Mouse (Mus musculus) heart, embryonic 11.5 days (tissue): ENCODE data around the gene Auts2. TPM values are rescaled to one million over a fixed set of nuclear protein-coding genes. Genes with fewer than 3 reads are reported as not detected.

Source experiments
- ATAC-seq: fragments of 200-750 bp; cut with Nextera tagmentation; replicated peaks from 2 replicates; pipeline ENCODE4 v1.8.0; 2017; ENCODE audit warnings: moderate library complexity; ENCODE audit not compliant: insufficient number of reproducible peaks, low FRiP score, low TSS enrichment
- H3K27ac ChIP-seq: fragments of 300-500 bp; sonication (generic); 2 replicates; pipeline ENCODE4 v1.5.1; 2014; ENCODE audit warnings: mild to moderate bottlenecking, low read depth, low read length
- H3K27me3 ChIP-seq: fragments of 300-500 bp; sonication (generic); 2 replicates; pipeline ENCODE4 v1.6.1; 2014; ENCODE audit warnings: mild to moderate bottlenecking, low read length, mixed read lengths; ENCODE audit not compliant: control insufficient read depth, insufficient read depth
- H3K36me3 ChIP-seq: fragments of 300-500 bp; sonication (generic); 2 replicates; pipeline ENCODE4 v1.6.1; 2014; ENCODE audit warnings: mild to moderate bottlenecking, low read length, moderate library complexity, mixed read lengths; ENCODE audit not compliant: control insufficient read depth, insufficient read depth
- H3K4me1 ChIP-seq: fragments of 300-500 bp; sonication (generic); 2 replicates; pipeline ENCODE4 v1.6.1; 2014; ENCODE audit warnings: low read length; ENCODE audit not compliant: control insufficient read depth, insufficient read depth
- H3K4me2 ChIP-seq: fragments of 300-500 bp; sonication (generic); 2 replicates; pipeline ENCODE4 v1.6.1; 2014; ENCODE audit warnings: mild to moderate bottlenecking, moderate library complexity
- H3K4me3 ChIP-seq: fragments of 300-500 bp; sonication (generic); 2 replicates; pipeline ENCODE4 v1.5.1; 2014; ENCODE audit warnings: low read depth, low read length
- H3K9ac ChIP-seq: fragments of 300-500 bp; sonication (generic); 2 replicates; pipeline ENCODE4 v1.6.1; 2014; ENCODE audit warnings: mild to moderate bottlenecking, low read depth, low read length, moderate library complexity
- H3K9me3 ChIP-seq: fragments of 300-500 bp; sonication (generic); replicated peaks from 2 replicates; pipeline ENCODE4 v1.6.1; 2016; ENCODE audit warnings: low read length; ENCODE audit not compliant: control insufficient read depth
- WGBS: fragments of 180-500 bp; shearing (Covaris S2); extraction: QIAGEN DNeasy Blood & Tissue Kit; methylation state at CpG from one replicate; pipeline ENCODE4 v1.1.7; 2014; ENCODE audit not compliant: insufficient replicate concordance; 5-methylcytosine and 5-hydroxymethylcytosine counted together
- polyA plus RNA-seq: library from polyadenylated mRNA; unstranded; fragments of >200 nt; fragmentation: Nextera tagmentation; extraction: Ambion mirVana; gene quantifications from 2 replicates; pipeline ENCODE4 v1.2.1, GENCODE M21; 2014

Auts2 gene
- polyA plus RNA-seq, 1 experiment from 2014 or later = 19.8 TPM

DNA sequence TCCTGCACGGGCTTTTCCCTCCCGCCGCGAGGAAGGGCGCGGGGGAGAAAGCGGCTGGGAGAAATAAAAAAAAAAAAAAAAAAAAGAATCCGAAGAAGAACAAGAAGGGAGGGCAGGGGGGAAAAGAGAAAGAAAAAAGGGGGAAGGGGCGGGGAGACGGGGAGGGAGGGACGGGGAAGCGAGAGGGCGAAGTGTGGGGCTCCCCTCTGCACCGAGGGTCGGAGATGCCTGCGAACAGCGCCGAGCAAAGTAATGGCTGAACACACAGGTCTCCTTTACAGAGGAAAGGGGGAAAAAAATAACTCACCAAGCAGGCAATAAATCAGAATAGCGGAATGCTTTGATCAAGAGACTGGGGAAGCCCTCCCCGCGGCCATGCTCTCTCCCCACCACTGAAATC lies 1.2 kb downstream of the Auts2 start:
- peak overlapping the region; percentile 84 for H3K4me2 ChIP-seq
- H3K36me3 ChIP-seq = no peaks in the 10 kb centered on the region
- H3K27me3 ChIP-seq = peaks cover 4% of the 10 kb centered on the region; the same call in 1 of the 2 replicates
- no peaks in the 10 kb centered on the region for H3K9me3 ChIP-seq
- no peak for ATAC-seq
- H3K27ac ChIP-seq = 0 out of 2 replicates have a peak overlapping the region, but pooled peaks have one; percentile 87
- H3K4me3 ChIP-seq = peak overlapping the region; percentile 62
- H3K4me1 ChIP-seq = no peaks in the 10 kb centered on the region; the same call in 1 of the 2 replicates
- 1% methylated on average over 18 of the region's 21 CpGs for WGBS
- peak overlapping the region; percentile 79 for H3K9ac ChIP-seq

DNA sequence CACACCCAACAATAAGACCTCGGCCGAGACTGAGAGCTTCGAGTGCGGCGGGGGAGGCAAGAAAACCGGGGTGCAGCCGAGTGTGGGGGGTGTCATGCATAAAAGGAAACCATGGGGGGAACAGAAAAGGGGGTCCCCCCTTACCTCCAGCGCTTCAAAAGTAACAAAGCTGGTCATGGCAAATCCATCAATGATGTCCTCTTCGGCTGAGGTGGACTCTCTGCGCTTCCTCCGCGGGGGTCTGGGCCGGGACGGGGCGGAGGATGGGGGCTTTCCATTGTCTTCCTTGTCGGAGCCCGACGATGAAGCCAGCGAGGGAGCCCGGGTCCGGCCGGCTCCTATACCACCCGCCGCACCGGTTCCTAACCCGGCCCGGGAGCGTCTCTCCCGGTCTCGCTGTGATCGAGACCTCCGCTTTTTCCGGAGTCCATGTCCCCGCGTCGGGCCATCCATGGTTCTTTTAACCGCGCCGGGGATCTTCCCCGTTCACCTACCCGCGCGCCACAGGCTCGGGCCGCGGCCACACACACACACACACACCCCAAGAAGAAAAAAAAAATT lies 1.7 kb downstream of the Auts2 start:
- ATAC-seq = no peak
- no peaks in the 10 kb centered on the region for H3K9me3 ChIP-seq
- H3K4me1 ChIP-seq = no peaks in the 10 kb centered on the region; the same call in 1 of the 2 replicates
- H3K4me3 ChIP-seq = peak overlapping the region; percentile 62
- H3K27ac ChIP-seq = 0 out of 2 replicates have a peak overlapping the region, but pooled peaks have one; percentile 87
- peak overlapping the region; percentile 84 for H3K4me2 ChIP-seq
- no peaks in the 10 kb centered on the region for H3K27me3 ChIP-seq
- H3K36me3 ChIP-seq = no peaks in the 10 kb centered on the region
- under 1% methylated on average over 46 of the region's 46 CpGs for WGBS
- H3K9ac ChIP-seq = peak overlapping the region; percentile 79

DNA sequence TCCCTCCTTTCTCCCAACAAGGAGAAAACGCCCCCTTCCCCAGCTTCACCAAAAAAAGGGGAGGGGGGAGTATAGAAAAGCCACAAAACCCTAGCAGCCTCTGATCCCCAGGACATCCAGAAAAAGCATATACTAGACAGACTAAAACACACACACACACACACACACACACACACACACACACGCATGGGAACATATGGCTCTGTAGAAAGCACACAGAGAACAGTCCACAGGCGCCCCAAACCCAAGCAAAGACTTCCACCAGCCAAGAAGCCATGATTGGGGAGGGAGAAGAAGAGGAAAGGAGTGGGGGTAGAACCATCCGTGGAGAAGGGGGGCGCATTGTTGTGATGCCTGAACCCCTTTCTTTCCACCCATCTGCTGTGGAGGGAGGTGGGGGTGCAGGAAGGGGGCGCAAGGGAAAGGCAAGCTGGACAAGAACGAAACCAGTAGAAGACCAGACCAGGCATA lies 2.3 kb downstream of the Auts2 start:
- peak overlapping the region; percentile 79 for H3K9ac ChIP-seq
- ATAC-seq = no peak
- H3K4me3 ChIP-seq = peak overlapping the region; percentile 62
- no peaks in the 10 kb centered on the region; the same call in 1 of the 2 replicates for H3K4me1 ChIP-seq
- WGBS = 9% methylated on average over 7 of the region's 7 CpGs
- H3K36me3 ChIP-seq = no peaks in the 10 kb centered on the region
- no peaks in the 10 kb centered on the region for H3K9me3 ChIP-seq
- H3K4me2 ChIP-seq = peak overlapping the region; percentile 84
- no peaks in the 10 kb centered on the region for H3K27me3 ChIP-seq
- H3K27ac ChIP-seq = no peak overlapping the region

DNA sequence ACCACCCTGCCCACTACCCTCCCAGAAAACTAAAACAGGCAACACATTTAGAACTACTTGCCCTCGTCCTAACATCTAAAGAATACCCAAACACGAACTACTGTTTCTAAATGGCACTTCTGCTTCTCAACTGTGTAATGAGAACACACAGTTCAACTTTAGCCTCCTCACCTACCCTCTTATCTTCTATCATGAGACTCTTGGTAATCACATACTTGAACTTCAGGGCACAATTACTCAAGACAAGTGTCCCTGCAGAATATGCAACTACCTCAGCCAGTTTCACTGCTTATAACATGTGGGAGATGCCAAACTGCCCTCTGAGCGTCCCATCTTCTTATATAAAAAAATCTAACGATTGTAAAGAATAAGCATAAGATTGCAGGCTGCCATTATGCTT lies 5.7 kb downstream of the Auts2 start:
- H3K27ac ChIP-seq = no peak overlapping the region
- H3K4me3 ChIP-seq = no peak overlapping the region
- no peak for ATAC-seq

DNA sequence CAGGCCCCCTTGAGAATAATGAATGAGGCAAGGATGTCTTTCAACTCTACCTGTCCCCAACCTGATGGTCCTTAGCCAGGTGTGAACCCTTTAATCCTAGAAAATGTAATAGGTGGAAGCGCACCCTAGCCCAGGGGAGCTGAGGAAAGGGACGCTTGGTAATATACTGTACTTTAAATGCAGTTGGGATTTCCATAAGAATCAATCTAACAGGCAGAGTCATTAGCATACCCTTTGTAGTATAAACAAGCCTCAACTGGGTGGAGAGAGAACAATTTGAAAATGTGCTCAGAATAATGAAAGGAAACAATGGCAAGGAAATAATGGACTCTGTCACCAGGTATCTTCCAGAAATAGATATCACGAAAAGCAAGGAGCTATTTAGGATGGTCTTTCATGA lies 16.7 kb downstream of the Auts2 start:
- Histone ChIP-seq H3K4me1 (peaks cover 16% of the 10 kb centered on the region), H3K4me3 (no peak overlapping the region), H3K36me3 (no peaks in the 10 kb centered on the region), H3K4me2 (no peak overlapping the region), H3K9ac (no peak overlapping the region), H3K27me3 (no peaks in the 10 kb centered on the region), H3K27ac (no peak overlapping the region), H3K9me3 (no peaks in the 10 kb centered on the region)
- WGBS = 68% methylated on average over 3 of the region's 3 CpGs
- no peak for ATAC-seq

More for the DNA sequence above, 5.7 kb downstream of the Auts2 start:
- Histone ChIP-seq H3K4me1 (no peaks in the 10 kb centered on the region; the same call in 1 of the 2 replicates), H3K36me3 (no peaks in the 10 kb centered on the region), H3K9me3 (no peaks in the 10 kb centered on the region), H3K4me2 (no peak overlapping the region), H3K9ac (no peak overlapping the region), H3K27me3 (no peaks in the 10 kb centered on the region)
- WGBS = 83% methylated on average over 4 of the region's 4 CpGs

DNA sequence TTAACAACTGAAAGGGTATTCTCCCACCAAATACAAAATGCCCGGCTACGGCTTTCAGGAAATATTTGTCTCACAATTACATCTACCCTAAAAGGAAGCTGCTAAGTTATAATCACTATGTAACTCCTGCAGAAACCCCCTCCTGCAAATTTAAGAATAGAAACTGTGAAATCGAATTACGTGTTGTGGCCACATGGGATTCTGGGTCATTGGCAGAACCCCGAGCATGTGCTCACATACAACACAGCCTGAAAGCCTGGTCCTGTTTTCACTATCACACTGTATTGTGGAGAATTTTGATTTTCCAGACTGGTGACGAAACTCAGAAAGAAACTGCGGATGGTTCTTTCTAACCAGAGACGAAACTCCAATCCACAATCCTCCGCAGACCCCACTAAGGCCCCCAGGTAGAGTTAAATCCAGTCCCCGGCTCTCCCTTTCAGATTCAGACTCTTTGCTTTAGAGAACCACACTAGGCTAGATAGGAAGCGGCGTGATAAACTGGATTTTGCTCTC lies 21.7 kb downstream of the Auts2 start:
- H3K4me2 ChIP-seq = no peak overlapping the region
- no peak for ATAC-seq
- H3K4me3 ChIP-seq = no peak overlapping the region
- no peaks in the 10 kb centered on the region for H3K27me3 ChIP-seq
- H3K27ac ChIP-seq = no peak overlapping the region
- no peaks in the 10 kb centered on the region for H3K9me3 ChIP-seq
- no peaks in the 10 kb centered on the region for H3K36me3 ChIP-seq
- H3K9ac ChIP-seq = no peak overlapping the region
- whole genome bisulfite sequencing = 56% methylated on average over 12 of the region's 12 CpGs
- H3K4me1 ChIP-seq = peaks cover 30% of the 10 kb centered on the region

DNA sequence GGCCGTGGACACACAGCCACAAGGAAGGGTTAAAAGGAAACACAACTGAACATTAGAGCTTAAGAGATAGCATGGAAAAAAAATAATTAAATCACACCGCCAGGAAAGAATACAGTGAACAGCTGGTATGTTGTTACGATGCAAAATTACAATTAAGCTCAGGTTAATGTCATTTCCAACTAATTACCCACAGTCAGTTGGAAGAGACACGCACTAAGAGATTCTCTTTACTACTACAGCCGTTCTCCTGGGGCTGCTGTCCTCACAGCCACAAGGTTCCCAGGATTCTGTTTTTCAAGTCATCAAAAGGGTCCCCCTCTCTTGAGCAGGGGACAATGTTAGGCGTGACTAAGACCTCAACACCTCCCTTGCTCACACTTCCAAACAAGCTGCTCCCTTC lies 25.3 kb downstream of the Auts2 start:
- H3K9ac ChIP-seq = no peak overlapping the region
- 62% methylated on average over 6 of the region's 6 CpGs for WGBS
- H3K4me2 ChIP-seq = no peak overlapping the region
- no peaks in the 10 kb centered on the region for H3K27me3 ChIP-seq
- no peak overlapping the region for H3K4me3 ChIP-seq
- peaks cover 39% of the 10 kb centered on the region for H3K4me1 ChIP-seq
- ATAC-seq = no peak
- no peaks in the 10 kb centered on the region for H3K36me3 ChIP-seq
- no peaks in the 10 kb centered on the region for H3K9me3 ChIP-seq
- H3K27ac ChIP-seq = no peak overlapping the region

DNA sequence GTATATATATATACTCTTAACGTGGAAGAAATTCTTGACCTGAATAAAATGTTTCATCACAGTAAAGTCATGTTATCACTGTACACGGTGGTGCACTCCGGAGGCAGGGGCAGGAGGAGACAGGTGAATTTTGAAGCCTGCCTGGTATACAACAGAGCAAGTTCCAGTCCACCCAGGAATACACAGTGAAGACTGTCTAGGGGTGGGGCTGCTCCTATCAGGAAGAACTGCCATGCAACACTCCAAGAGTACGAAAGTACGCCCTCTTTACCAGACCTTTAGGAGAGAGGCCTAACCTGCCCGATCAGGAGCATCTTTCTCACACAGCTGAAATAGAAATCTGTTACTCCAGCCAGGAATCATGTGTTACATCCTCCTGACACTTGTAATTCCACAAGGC lies 28.6 kb downstream of the Auts2 start:
- 48% methylated on average over 6 of the region's 6 CpGs for WGBS
- H3K4me1 ChIP-seq = peaks cover 18% of the 10 kb centered on the region
- no peak overlapping the region for H3K4me2 ChIP-seq
- no peak overlapping the region for H3K9ac ChIP-seq
- ATAC-seq = no peak
- H3K9me3 ChIP-seq = no peaks in the 10 kb centered on the region
- no peaks in the 10 kb centered on the region for H3K27me3 ChIP-seq
- H3K4me3 ChIP-seq = no peak overlapping the region
- no peaks in the 10 kb centered on the region for H3K36me3 ChIP-seq
- H3K27ac ChIP-seq = no peak overlapping the region

DNA sequence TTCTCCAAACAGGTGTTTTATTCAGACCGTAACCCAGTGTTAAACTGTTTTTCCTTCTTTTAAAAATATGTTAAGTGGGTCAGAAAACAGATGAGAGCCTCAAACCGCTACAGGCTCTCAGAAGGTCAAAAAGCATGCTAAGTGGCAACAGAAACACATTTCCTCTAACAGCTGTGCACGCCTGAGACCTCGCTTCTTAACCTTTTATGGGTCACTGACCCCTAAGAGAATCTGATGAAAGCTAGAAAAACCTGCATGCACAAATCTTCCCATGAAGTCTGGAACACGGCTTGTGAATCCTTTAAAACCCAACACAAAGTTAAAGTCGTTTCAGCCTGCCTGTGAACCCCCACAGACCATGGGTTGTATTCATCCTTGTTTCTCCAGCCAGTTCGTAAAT lies 29.9 kb downstream of the Auts2 start:
- Histone ChIP-seq H3K27me3 (no peaks in the 10 kb centered on the region), H3K4me1 (peaks cover 22% of the 10 kb centered on the region), H3K36me3 (no peaks in the 10 kb centered on the region), H3K27ac (no peak overlapping the region), H3K4me2 (no peak overlapping the region), H3K9me3 (no peaks in the 10 kb centered on the region), H3K9ac (no peak overlapping the region), H3K4me3 (no peak overlapping the region)
- ATAC-seq = no peak
- WGBS = 64% methylated on average over 7 of the region's 7 CpGs
